Mouse (Mus musculus) thymus, adult 2 months (tissue): ENCODE data around the gene Grcc10. TPM values are rescaled to one million over a fixed set of nuclear protein-coding genes. Genes with fewer than 3 reads are reported as not detected.
A peak's percentile ranks its signal among the peaks of the same experiment; 100 is the strongest.

Source experiments
- DNase-seq: peaks from one replicate; pipeline ENCODE4 v3.0.0; 2021
- H3K27ac ChIP-seq: fragments of 200-500 bp; 2 replicates; pipeline ENCODE4 v1.5.1; 2012; ENCODE audit warnings: low read length, control low read depth; ENCODE audit not compliant: control insufficient read depth, insufficient read depth
- H3K27me3 ChIP-seq: fragments of 200-500 bp; 2 replicates; pipeline ENCODE4 v1.6.1; 2012; ENCODE audit warnings: mild to moderate bottlenecking, low read length, moderate library complexity, mixed read lengths; ENCODE audit not compliant: control insufficient read depth, insufficient read depth
- H3K36me3 ChIP-seq: fragments of 200-500 bp; 2 replicates; pipeline ENCODE4 v1.6.1; 2012; ENCODE audit warnings: mild to moderate bottlenecking, low read length, moderate library complexity; ENCODE audit not compliant: control insufficient read depth, insufficient read depth
- H3K4me1 ChIP-seq: fragments of 200-500 bp; replicated peaks from 2 replicates; pipeline ENCODE4 v1.6.1; 2012; ENCODE audit warnings: low read length; ENCODE audit not compliant: control insufficient read depth, insufficient read depth
- H3K4me3 ChIP-seq: fragments of 200-500 bp; 2 replicates; pipeline ENCODE4 v1.5.1; 2012; ENCODE audit warnings: mild to moderate bottlenecking, low read length, control low read depth, moderate library complexity; ENCODE audit not compliant: control insufficient read depth, insufficient read depth
- CTCF ChIP-seq: fragments of 200-500 bp; IDR thresholded peaks from 2 replicates; pipeline ENCODE4 v1.5.1; 2012; ENCODE audit warnings: mild to moderate bottlenecking, control low read depth, low read length, moderate library complexity, borderline replicate concordance; ENCODE audit not compliant: control insufficient read depth, poor library complexity, insufficient read depth; ENCODE audit errors: extremely low read depth
- POLR2A ChIP-seq: fragments of 200-500 bp; IDR thresholded peaks from 2 replicates; pipeline ENCODE4 v1.6.1; 2012; ENCODE audit warnings: mild to moderate bottlenecking, low read length, control low read depth, moderate library complexity; ENCODE audit not compliant: control insufficient read depth, poor library complexity, insufficient read depth; ENCODE audit errors: extremely low read depth
- WGBS: fragments of 180-500 bp; shearing (Covaris S2); methylation state at CpG from one replicate; pipeline ENCODE4 v1.1.7; 2018; 5-methylcytosine and 5-hydroxymethylcytosine counted together
- polyA plus RNA-seq: library from polyadenylated mRNA; depleted of rRNA; stranded (reverse); fragments of >200 nt; gene quantifications from 2 replicates; pipeline ENCODE4 v1.2.3, GENCODE M21; 2012

The Grcc10 gene
- polyA plus RNA-seq, 1 experiment = 352 TPM

- 90% methylated on average over 7 of the region's 7 CpGs for WGBS
- no peaks in the 10 kb centered on the region for H3K27me3 ChIP-seq
- TF ChIP-seq POLR2A (no peak), CTCF (no peak)
- H3K4me1 ChIP-seq = no peaks in the 10 kb centered on the region; the same call in 1 of the 2 replicates
- no peak overlapping the region for H3K4me3 ChIP-seq
- H3K27ac ChIP-seq = no peak overlapping the region
- peaks cover 49% of the 10 kb centered on the region for H3K36me3 ChIP-seq
- DNase-seq = no peak
Observed at GRCm38 (mm10) chr6:124703789-124704188, 37.4 kb downstream of the Grcc10 start.

- 63% methylated on average over 3 of the region's 3 CpGs for WGBS
- H3K27ac ChIP-seq = no peak overlapping the region
- H3K36me3 ChIP-seq = peaks cover 47% of the 10 kb centered on the region
- peak; percentile 87 for DNase-seq
- TF ChIP-seq POLR2A (no peak), CTCF (peak; percentile 80; the same call in 1 of the 2 replicates)
- no peak overlapping the region for H3K4me3 ChIP-seq
- H3K4me1 ChIP-seq = no peaks in the 10 kb centered on the region
- no peaks in the 10 kb centered on the region for H3K27me3 ChIP-seq
Observed at GRCm38 (mm10) chr6:124702784-124703103, 38.4 kb downstream of the Grcc10 start.

GRCm38 (mm10) chr6:124702102-124702783, 38.9 kb downstream of the Grcc10 start:
- no peaks in the 10 kb centered on the region for H3K27me3 ChIP-seq
- TF ChIP-seq CTCF (no peak), POLR2A (no peak)
- no peak overlapping the region for H3K4me3 ChIP-seq
- 93% methylated on average over 17 of the region's 17 CpGs for WGBS
- no peak for DNase-seq
- H3K4me1 ChIP-seq = no peaks in the 10 kb centered on the region
- H3K27ac ChIP-seq = no peak overlapping the region
- peaks cover 47% of the 10 kb centered on the region for H3K36me3 ChIP-seq

- 94% methylated on average over 8 of the region's 8 CpGs for WGBS
- peaks cover 45% of the 10 kb centered on the region for H3K36me3 ChIP-seq
Observed at GRCm38 (mm10) chr6:124701338-124701737, 39.8 kb downstream of the Grcc10 start.

GRCm38 (mm10) chr6:124699962-124700610, 41.1 kb downstream of the Grcc10 start:
- TF ChIP-seq POLR2A = no peak
- no peak for TF ChIP-seq CTCF
- DNase-seq = no peak
- H3K27ac ChIP-seq = no peak overlapping the region

More at GRCm38 (mm10) chr6:124701338-124701737, 39.8 kb downstream of the Grcc10 start:
- Histone ChIP-seq H3K4me1 (no peaks in the 10 kb centered on the region), H3K4me3 (no peak overlapping the region), H3K27ac (no peak overlapping the region), H3K27me3 (no peaks in the 10 kb centered on the region)
- TF ChIP-seq CTCF = no peak
- TF ChIP-seq POLR2A = no peak
- peak; percentile 50 for DNase-seq

GRCm38 (mm10) chr6:124699366-124699765, 41.8 kb downstream of the Grcc10 start:
- H3K4me1 ChIP-seq = peaks cover 6% of the 10 kb centered on the region
- H3K4me3 ChIP-seq = no peak overlapping the region
- H3K36me3 ChIP-seq = peaks cover 29% of the 10 kb centered on the region
- H3K27ac ChIP-seq = no peak overlapping the region
- no peak for DNase-seq
- TF ChIP-seq CTCF (no peak), POLR2A (no peak)
- H3K27me3 ChIP-seq = no peaks in the 10 kb centered on the region
- WGBS = 91% methylated on average over 4 of the region's 4 CpGs

More at GRCm38 (mm10) chr6:124699962-124700610, 41.1 kb downstream of the Grcc10 start:
- H3K36me3 ChIP-seq = peaks cover 37% of the 10 kb centered on the region
- H3K4me1 ChIP-seq = no peaks in the 10 kb centered on the region
- 90% methylated on average over 11 of the region's 11 CpGs for WGBS
- no peak overlapping the region for H3K4me3 ChIP-seq
- no peaks in the 10 kb centered on the region for H3K27me3 ChIP-seq

GRCm38 (mm10) chr6:124698751-124699150, 42.4 kb downstream of the Grcc10 start:
- Histone ChIP-seq H3K4me3 (no peak overlapping the region), H3K36me3 (peaks cover 23% of the 10 kb centered on the region), H3K27ac (no peak overlapping the region), H3K4me1 (peaks cover 12% of the 10 kb centered on the region), H3K27me3 (no peaks in the 10 kb centered on the region)
- DNase-seq = no peak
- WGBS = 95% methylated on average over 6 of the region's 6 CpGs
- TF ChIP-seq CTCF (no peak), POLR2A (no peak)
